Mouse (Mus musculus) MEL (cell line): ENCODE measurements around the gene Hlcs.

ENCODE experiments used
- CTCF ChIP-seq, 3 experiments: IDR thresholded peaks in 2 of 3; conservative IDR thresholded peaks in 1 of 3; 2 replicates each; pipeline ENCODE4 v1.5.1; 2011 to 2012; ENCODE audit warnings: low read length in 3 of 3, low read depth in 2 of 3, mild to moderate bottlenecking in 2 of 3, improper control_type of control experiment in 1 of 3, inconsistent platforms in 1 of 3, mixed read lengths in 1 of 3, moderate library complexity in 1 of 3; ENCODE audit not compliant: control insufficient read depth in 1 of 3, insufficient read depth in 1 of 3, poor library complexity in 1 of 3, severe bottlenecking in 1 of 3
- EP300 ChIP-seq, 2 experiments: IDR thresholded peaks; 2 replicates each; pipeline ENCODE4 v1.6.1; 2011; ENCODE audit warnings: improper control_type of control experiment in 2 of 2, low read length in 2 of 2, low read depth in 1 of 2, mild to moderate bottlenecking in 1 of 2
- GABPA ChIP-seq: IDR thresholded peaks from 2 replicates; pipeline ENCODE4 v1.6.1; 2012; ENCODE audit warnings: low read depth, mild to moderate bottlenecking, inconsistent platforms, low read length, improper control_type of control experiment, moderate library complexity
- GATA1 ChIP-seq: IDR thresholded peaks from 2 replicates; pipeline ENCODE4 v1.6.1; 2011; ENCODE audit warnings: low read depth, low read length, improper control_type of control experiment
- HCFC1 ChIP-seq: IDR thresholded peaks from 2 replicates; pipeline ENCODE4 v1.6.1; 2012; ENCODE audit warnings: low read depth, mild to moderate bottlenecking, inconsistent platforms, low read length, improper control_type of control experiment, moderate library complexity
- KAT2A ChIP-seq: conservative IDR thresholded peaks from 2 replicates; pipeline ENCODE4 v1.6.1; 2012; ENCODE audit warnings: low read depth, low read length, improper control_type of control experiment, inconsistent platforms
- MAFK ChIP-seq: IDR thresholded peaks from 2 replicates; pipeline ENCODE4 v1.6.1; 2011; ENCODE audit warnings: low read depth, mild to moderate bottlenecking, low read length, improper control_type of control experiment, borderline replicate concordance
- MAX ChIP-seq: IDR thresholded peaks from 2 replicates; pipeline ENCODE4 v1.6.1; 2011; ENCODE audit warnings: low read length, improper control_type of control experiment
- POLR2A ChIP-seq, 2 experiments: IDR thresholded peaks; 2 replicates each; pipeline ENCODE4 v1.6.1; 2011 to 2012; ENCODE audit warnings: low read length in 2 of 2, mild to moderate bottlenecking in 2 of 2, control low read depth in 1 of 2, improper control_type of control experiment in 1 of 2, low read depth in 1 of 2, moderate library complexity in 1 of 2; ENCODE audit not compliant: control insufficient read depth in 1 of 2, insufficient read depth in 1 of 2, poor library complexity in 1 of 2
- POLR2AphosphoS5 ChIP-seq: IDR thresholded peaks from 2 replicates; pipeline ENCODE4 v1.6.1; 2012; ENCODE audit warnings: low read depth, borderline replicate concordance, mild to moderate bottlenecking, inconsistent platforms, low read length, moderate library complexity, mixed read lengths
- TCF12 ChIP-seq: IDR thresholded peaks from 2 replicates; pipeline ENCODE4 v1.6.1; 2014; ENCODE audit warnings: low read depth, mild to moderate bottlenecking, inconsistent platforms, low read length, improper control_type of control experiment, moderate library complexity
- USF2 ChIP-seq, 2 experiments: IDR thresholded peaks; 2 replicates each; pipeline ENCODE4 v1.6.1; 2011 to 2012; ENCODE audit warnings: improper control_type of control experiment in 2 of 2, low read length in 2 of 2, borderline replicate concordance in 1 of 2, inconsistent platforms in 1 of 2, low read depth in 1 of 2, mild to moderate bottlenecking in 1 of 2; ENCODE audit not compliant: insufficient read depth in 1 of 2
- ZNF384 ChIP-seq: IDR thresholded peaks from 2 replicates; pipeline ENCODE4 v1.6.1; 2012; ENCODE audit warnings: low read depth, mild to moderate bottlenecking, inconsistent platforms, low read length, improper control_type of control experiment

DNA sequence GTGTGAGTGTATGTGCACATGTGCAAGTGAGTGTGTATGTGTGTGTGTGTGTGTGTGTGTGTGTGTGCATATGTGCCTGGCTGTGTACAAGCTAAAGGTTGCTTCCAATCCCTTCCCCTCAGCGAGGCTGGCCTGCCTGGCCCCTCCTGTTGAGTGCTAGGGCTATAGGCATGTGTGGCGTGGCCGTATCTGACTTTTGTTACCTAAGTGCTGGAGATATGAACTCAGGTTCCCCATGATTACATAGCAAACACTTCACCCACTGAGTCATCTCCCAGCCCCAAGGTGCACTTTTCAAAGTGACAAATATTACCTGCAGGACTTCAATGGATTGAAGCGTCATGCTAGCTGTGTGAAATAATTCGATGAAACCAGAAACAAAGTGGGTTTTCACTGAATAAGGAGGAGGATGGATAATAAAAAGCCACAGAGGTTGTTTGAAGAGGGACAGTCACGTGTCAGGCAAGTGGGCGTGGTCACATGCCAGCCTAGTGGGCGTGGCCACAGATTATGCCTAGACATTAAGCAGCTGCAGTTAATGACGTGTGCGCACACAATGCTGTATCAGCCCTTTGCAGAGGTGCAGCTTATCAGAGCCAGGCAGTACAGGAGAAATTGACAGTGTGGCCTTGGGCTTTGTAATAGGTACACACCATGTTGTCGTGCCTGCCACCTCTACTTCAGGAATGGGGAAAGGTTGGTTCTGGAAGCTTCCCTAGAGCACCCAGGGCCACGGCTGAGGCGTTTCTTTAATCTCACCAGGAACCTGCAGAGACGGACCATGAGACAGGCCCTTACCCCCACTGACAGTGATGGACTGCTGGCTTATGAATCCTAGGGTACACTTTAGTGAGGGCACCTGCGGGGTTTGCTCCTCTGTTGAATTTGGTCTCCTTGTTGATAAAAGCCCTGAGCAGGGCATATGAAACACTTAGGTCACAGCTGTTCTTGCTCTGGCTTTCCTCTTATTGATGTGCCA lies 163.0 kb downstream of the Hlcs start:
- TF ChIP-seq CTCF (IDR thresholded peaks at IDR 0.05 in 2 of 3, conservative IDR thresholded peaks at IDR 0.05 in 1 of 3; ENCODE audit: control insufficient read depth in 1 of 3, insufficient read depth in 1 of 3, low read depth in 2 of 3, low read length in 3 of 3, poor library complexity in 1 of 3, severe bottlenecking in 1 of 3) (no peak), TCF12 (peak; percentile 92), GABPA (no peak), KAT2A (no peak), MAFK (peak; percentile 68), HCFC1 (no peak), POLR2A (IDR thresholded peaks at IDR 0.05; ENCODE audit: control insufficient read depth in 1 of 2, insufficient read depth in 1 of 2, low read depth in 1 of 2, low read length in 2 of 2, poor library complexity in 1 of 2) (peak in 1 of 2 experiments; percentile 28; a peak in 1 of 4 replicates), ZNF384 (no peak), MAX (peak; percentile 92), GATA1 (peak; percentile 89), EP300 (IDR thresholded peaks at IDR 0.05; ENCODE audit: low read depth in 1 of 2, low read length in 2 of 2) (peak; percentile 57 to 85; a peak in 3 of 4 replicates), USF2 (IDR thresholded peaks at IDR 0.05; ENCODE audit: borderline replicate concordance in 1 of 2, insufficient read depth in 1 of 2, low read depth in 1 of 2, low read length in 2 of 2) (peak; percentile 56 to 86; a peak in 3 of 4 replicates), POLR2AphosphoS5 (no peak)
